In the genomic region with DNA sequence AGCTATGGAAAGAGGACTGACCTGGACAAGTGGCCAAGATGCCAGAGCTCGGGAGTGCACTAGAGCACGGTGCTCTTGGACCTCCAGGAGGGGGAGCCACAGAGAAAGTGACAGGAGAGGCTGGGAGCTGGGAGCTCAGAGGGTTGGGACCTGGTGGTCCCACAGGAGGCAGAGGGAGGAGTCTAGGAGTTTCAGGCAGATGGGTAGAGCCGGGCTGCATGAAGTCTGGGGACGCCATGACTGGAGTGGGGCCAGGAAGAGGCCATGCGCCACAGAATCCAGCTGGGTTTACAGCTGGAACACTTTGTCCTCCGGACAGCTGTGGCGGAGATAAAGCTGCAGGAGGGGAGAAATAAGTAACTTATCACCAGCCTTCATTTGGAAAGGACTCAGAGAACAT, we compare ENCODE assay signal across 10 mouse cellular contexts. TPM values are rescaled to one million over a fixed set of nuclear protein-coding genes. Genes with fewer than 3 reads are reported as not detected.
DNase-seq lines count a peak whose midpoint lies in the region; ATAC-seq and TF ChIP-seq lines count a peak whose summit lies in the region.
"Had no signal": no experiment of that assay in that cellular context is flagged by ENCODE, and none has a peak within 500 bp of the region (broad histone marks: within the 10 kb centered on the region; RNA-seq: fewer than 3 reads in every experiment).

No protein-coding gene starts in this region.

- TF ChIP-seq CTCF in kidney, postnatal 0 days (IDR thresholded peaks at IDR 0.05; ENCODE audit: low read depth), result peak; percentile 58
- TF ChIP-seq CTCF in stomach, postnatal 0 days (IDR thresholded peaks at IDR 0.05; ENCODE audit: low read depth), result peak; percentile 54

- no peaks in the 10 kb centered on the region for H3K9me3 ChIP-seq in kidney, postnatal 0 days (replicated peaks; ENCODE audit: low read length)
- H3K9me3 ChIP-seq in stomach, postnatal 0 days (ENCODE audit: control insufficient read depth, low read length), result no peaks in the 10 kb centered on the region

- peak; percentile 53; the same call in 1 of the 2 replicates for ATAC-seq in kidney, postnatal 0 days (replicated peaks; ENCODE audit: low FRiP score, low read depth)
- peak; percentile 29; the same call in 1 of the 2 replicates for ATAC-seq in stomach, postnatal 0 days (ENCODE audit: low FRiP score, low TSS enrichment)
- ATAC-seq in cerebellum, adult (ENCODE audit: insufficient number of reproducible peaks, low FRiP score, low TSS enrichment), result no peak

- 18% methylated on average over 7 of the region's 7 CpGs for WGBS in kidney, postnatal 0 days
- 27% methylated on average over 7 of the region's 7 CpGs for WGBS in stomach, postnatal 0 days

- H3K4me1 ChIP-seq in kidney, postnatal 0 days (replicated peaks; ENCODE audit: insufficient read depth, low read length), result peaks cover 17% of the 10 kb centered on the region
- H3K4me1 ChIP-seq in stomach, postnatal 0 days (replicated peaks; ENCODE audit: control insufficient read depth, insufficient read depth), result no peaks in the 10 kb centered on the region

- H3K4me3 ChIP-seq in kidney, postnatal 0 days (replicated peaks; ENCODE audit: low read depth, low read length), result no peak overlapping the region
- no peak overlapping the region for H3K4me3 ChIP-seq in stomach, postnatal 0 days (ENCODE audit: low read depth, low read length)

- H3K27ac ChIP-seq in kidney, postnatal 0 days, result no peak overlapping the region
- H3K27ac ChIP-seq in stomach, postnatal 0 days (replicated peaks), result no peak overlapping the region

- DNase-seq in adrenal gland, postnatal 14 days, result peak; percentile 63
- no peak for DNase-seq in adrenal gland, adult 18-20 months (ENCODE audit: low spot score in 2 of 2)
- peak; percentile 32 for DNase-seq in thymus, postnatal 14 days
- no peak for DNase-seq in thymus, adult 18-20 months
- DNase-seq in kidney, postnatal 0 days (ENCODE audit: low spot score), result peak; percentile 82
- DNase-seq in stomach, postnatal 0 days (ENCODE audit: low spot score), result peak; percentile 19
- DNase-seq in left cerebral cortex, adult 11 months (ENCODE audit: low spot score), result no peak

- H3K27me3 ChIP-seq in kidney, postnatal 0 days (ENCODE audit: insufficient read depth, low read length), result no peaks in the 10 kb centered on the region
- H3K27me3 ChIP-seq in stomach, postnatal 0 days (ENCODE audit: control insufficient read depth, insufficient read depth, low read length), result no peaks in the 10 kb centered on the region

- no peak overlapping the region for H3K4me2 ChIP-seq in kidney, postnatal 0 days (ENCODE audit: low read length)
- no peak overlapping the region for H3K4me2 ChIP-seq in stomach, postnatal 0 days (replicated peaks; ENCODE audit: low read depth)

- H3K9ac ChIP-seq in kidney, postnatal 0 days (ENCODE audit: low read depth, low read length), result no peak overlapping the region
- H3K9ac ChIP-seq in stomach, postnatal 0 days (ENCODE audit: low read length), result no peak overlapping the region

- no peaks in the 10 kb centered on the region for H3K36me3 ChIP-seq in kidney, postnatal 0 days (ENCODE audit: insufficient read depth, low read length)
- no peaks in the 10 kb centered on the region for H3K36me3 ChIP-seq in stomach, postnatal 0 days (ENCODE audit: control insufficient read depth, insufficient read depth, low read length)

- no peak for TF ChIP-seq EP300 in stomach, postnatal 0 days (optimal IDR thresholded peaks at IDR 0.05)

RNA-seq across cellular contexts. Expression of a gene that starts 25.9 kb away (rescaled TPM):
- 0.11 and 0.19 TPM in 2 replicates for total RNA-seq in adrenal gland, postnatal 14 days (2021)
- total RNA-seq in adrenal gland, adult 18-20 months (2021), result under 1 TPM; 0.10 to 0.20 TPM
- polyA plus RNA-seq in kidney, postnatal 0 days (2015; fragmentation: Nextera tagmentation; extraction: Ambion mirVana), result 0.88 and 1.8 TPM in 2 replicates
- not detected in 2 replicates for polyA plus RNA-seq in stomach, postnatal 0 days (2015; fragmentation: Nextera tagmentation; extraction: Ambion mirVana)
- total RNA-seq: left cerebral cortex, postnatal 10 days had no signal

RNA-seq across cellular contexts. Expression of a gene that starts 26.5 kb away (rescaled TPM):
- total RNA-seq in adrenal gland, postnatal 14 days (2021), result 3.4 and 5.2 TPM in 2 replicates
- 1 to 10 TPM; 5.0 to 5.2 TPM for total RNA-seq in adrenal gland, adult 18-20 months (2021)
- polyA plus RNA-seq in kidney, postnatal 0 days (2015; fragmentation: Nextera tagmentation; extraction: Ambion mirVana), result 1.0 and 1.2 TPM in 2 replicates
- polyA plus RNA-seq in stomach, postnatal 0 days (2015; fragmentation: Nextera tagmentation; extraction: Ambion mirVana), result 0.19 and 0.34 TPM in 2 replicates

RNA-seq across cellular contexts. Expression of a gene that starts 33.5 kb away (rescaled TPM):
- not detected in 2 replicates for total RNA-seq in adrenal gland, postnatal 14 days (2021)
- not detected for total RNA-seq in adrenal gland, adult 18-20 months (2021)
- polyA plus RNA-seq in kidney, postnatal 0 days (2015; fragmentation: Nextera tagmentation; extraction: Ambion mirVana), result 1.2 TPM in 1 of 2 replicates, not detected in the other
- polyA plus RNA-seq in stomach, postnatal 0 days (2015; fragmentation: Nextera tagmentation; extraction: Ambion mirVana), result 0.70 TPM in 1 of 2 replicates, not detected in the other
- total RNA-seq: left cerebral cortex, postnatal 10 days had no signal
- polyA plus RNA-seq: cortical plate, adult 2 months had no signal

RNA-seq across cellular contexts. Expression of a gene that starts 36.1 kb away (rescaled TPM):
- total RNA-seq in adrenal gland, postnatal 14 days (2021), result 943 and 1,009 TPM in 2 replicates
- 1,000 to 10,000 TPM in 1 of 2 experiments, 100 to 1,000 TPM in 1; 514 to 1,037 TPM for total RNA-seq in adrenal gland, adult 18-20 months (2021)
- polyA plus RNA-seq in kidney, postnatal 0 days (2015; fragmentation: Nextera tagmentation; extraction: Ambion mirVana), result 963 and 1,015 TPM in 2 replicates
- polyA plus RNA-seq in stomach, postnatal 0 days (2015; fragmentation: Nextera tagmentation; extraction: Ambion mirVana), result 584 and 594 TPM in 2 replicates

RNA-seq across cellular contexts. Expression of a gene that starts 43.5 kb away (rescaled TPM):
- total RNA-seq in adrenal gland, postnatal 14 days (2021), result 27.4 and 31.2 TPM in 2 replicates
- 10 to 100 TPM; 22.9 to 27.9 TPM for total RNA-seq in adrenal gland, adult 18-20 months (2021)
- 16.4 and 18.0 TPM in 2 replicates for polyA plus RNA-seq in kidney, postnatal 0 days (2015; fragmentation: Nextera tagmentation; extraction: Ambion mirVana)
- 10.1 and 10.5 TPM in 2 replicates for polyA plus RNA-seq in stomach, postnatal 0 days (2015; fragmentation: Nextera tagmentation; extraction: Ambion mirVana)

Comparison
In these comparisons a context has a peak if more than half of its experiments do, and no peak if none do; other contexts are left out.
1. DNase-seq: peak in adrenal gland, postnatal 14 days (single experiment), thymus, postnatal 14 days (single experiment), kidney, postnatal 0 days (single experiment) and stomach, postnatal 0 days (single experiment); none in adrenal gland, adult 18-20 months (0 of 2), thymus, adult 18-20 months (0 of 2) and left cerebral cortex, adult 11 months (single experiment).